Mouse (Mus musculus) spleen, adult 2 months (tissue): ENCODE data around the gene Wdr18. TPM values are rescaled to one million over a fixed set of nuclear protein-coding genes. Genes with fewer than 3 reads are reported as not detected.

Source experiments
- DNase-seq, 2 experiments: peaks; one replicate each; pipeline versions ENCODE4 v3.0.0 to v3.0.0-alpha.2; 2012 to 2021; ENCODE audit warnings: low spot score in 2 of 2, low read depth in 1 of 2
- H3K27ac ChIP-seq: fragments of 200-500 bp; 2 replicates; pipeline ENCODE4 v1.5.1; 2012; ENCODE audit warnings: low read length, inconsistent platforms; ENCODE audit not compliant: insufficient read depth
- H3K27me3 ChIP-seq: fragments of 200-500 bp; 2 replicates; pipeline ENCODE4 v1.6.1; 2012; ENCODE audit warnings: mild to moderate bottlenecking, moderate library complexity, low read length, inconsistent platforms; ENCODE audit not compliant: control insufficient read depth, insufficient read depth
- H3K36me3 ChIP-seq: fragments of 200-500 bp; 2 replicates; pipeline ENCODE4 v1.6.1; 2012; ENCODE audit warnings: mild to moderate bottlenecking, low read length, inconsistent platforms; ENCODE audit not compliant: control insufficient read depth, insufficient read depth
- H3K4me1 ChIP-seq: fragments of 200-500 bp; 2 replicates; pipeline ENCODE4 v1.6.1; 2011; ENCODE audit warnings: inconsistent platforms; ENCODE audit not compliant: control insufficient read depth, insufficient read depth, insufficient read length
- H3K4me3 ChIP-seq: fragments of 200-500 bp; 2 replicates; pipeline ENCODE4 v1.5.1; 2011; ENCODE audit warnings: mild to moderate bottlenecking, inconsistent platforms; ENCODE audit not compliant: insufficient read depth, insufficient read length; ENCODE audit errors: extremely low read depth
- CTCF ChIP-seq: fragments of 200-500 bp; IDR thresholded peaks from 2 replicates; pipeline ENCODE4 v1.5.1; 2011; ENCODE audit warnings: mild to moderate bottlenecking, inconsistent platforms; ENCODE audit not compliant: insufficient read depth, insufficient read length, insufficient replicate concordance; ENCODE audit errors: extremely low read depth
- POLR2A ChIP-seq: fragments of 200-500 bp; IDR thresholded peaks from 2 replicates; pipeline ENCODE4 v1.6.1; 2011; ENCODE audit warnings: low read depth, low read length, inconsistent platforms
- WGBS: fragments of 180-500 bp; shearing (Covaris S2); methylation state at CpG from one replicate; pipeline ENCODE4 v1.1.7; 2018; 5-methylcytosine and 5-hydroxymethylcytosine counted together
- polyA plus RNA-seq: library from polyadenylated mRNA; depleted of rRNA; stranded (reverse); fragments of >200 nt; gene quantifications from 2 replicates; pipeline ENCODE4 v1.2.3, GENCODE M21; 2012; rRNA removed

The Wdr18 gene
- polyA plus RNA-seq, 1 experiment, result 41.2 TPM

GRCm38 (mm10) chr10:80019471-80020131, 59.6 kb downstream of the Wdr18 start:
- H3K4me1 ChIP-seq, result peaks cover 38% of the 10 kb centered on the region; the same call in 1 of the 2 replicates
- H3K27ac ChIP-seq, result peak overlapping the region; percentile 92
- no peaks in the 10 kb centered on the region for H3K27me3 ChIP-seq
- DNase-seq, result no peak
- H3K36me3 ChIP-seq, result peaks cover 46% of the 10 kb centered on the region
- TF ChIP-seq CTCF, result no peak
- TF ChIP-seq POLR2A, result no peak
- peak overlapping the region; percentile 53 for H3K4me3 ChIP-seq
- WGBS, result 84% methylated on average over 20 of the region's 20 CpGs

Other genes starting within 250 kb of the Wdr18 start
- gene Hcn2, start 243.5 kb upstream of the Wdr18 start, polyA plus RNA-seq, result 0.77 and 1.5 TPM in 2 replicates
- 60.5 and 62.5 TPM in 2 replicates for gene Polrmt, start 213.6 kb upstream of the Wdr18 start, polyA plus RNA-seq
- gene Fgf22, start 205.1 kb upstream of the Wdr18 start, polyA plus RNA-seq, result not detected in 2 replicates
- gene Rnf126, start 193.2 kb upstream of the Wdr18 start, polyA plus RNA-seq, result 122 and 217 TPM in 2 replicates
- gene Fstl3, start 182.9 kb upstream of the Wdr18 start, polyA plus RNA-seq, result 5.8 and 10.9 TPM in 2 replicates
- 1.4 and 1.6 TPM in 2 replicates for gene Prss57, start 169.2 kb upstream of the Wdr18 start, polyA plus RNA-seq
- 9.2 and 14.6 TPM in 2 replicates for gene Palm, start 166.6 kb upstream of the Wdr18 start, polyA plus RNA-seq
- gene Misp, start 139.2 kb upstream of the Wdr18 start, polyA plus RNA-seq, result 0.07 and 0.18 TPM in 2 replicates
- gene Ptbp1, start 105.7 kb upstream of the Wdr18 start, polyA plus RNA-seq, result 251 and 315 TPM in 2 replicates
- 25.6 and 39.2 TPM in 2 replicates for gene Prtn3, start 85.7 kb upstream of the Wdr18 start, polyA plus RNA-seq
- 3.6 and 4.0 TPM in 2 replicates for gene Plppr3, start 85.5 kb upstream of the Wdr18 start, polyA plus RNA-seq
- 33.0 and 61.9 TPM in 2 replicates for gene Elane, start 73.9 kb upstream of the Wdr18 start, polyA plus RNA-seq
- 71.5 and 138 TPM in 2 replicates for gene Cfd, start 69.3 kb upstream of the Wdr18 start, polyA plus RNA-seq
- gene Med16, start 51.2 kb upstream of the Wdr18 start, polyA plus RNA-seq, result 46.4 and 73.7 TPM in 2 replicates
- not detected in 2 replicates for gene Gm26602, start 49.3 kb upstream of the Wdr18 start, polyA plus RNA-seq
- gene Kiss1r, start 43.2 kb upstream of the Wdr18 start, polyA plus RNA-seq, result 5.3 and 6.3 TPM in 2 replicates
- 117 and 150 TPM in 2 replicates for gene R3hdm4, start 38.9 kb upstream of the Wdr18 start, polyA plus RNA-seq
- gene Arid3a, start 33.1 kb upstream of the Wdr18 start, polyA plus RNA-seq, result 15.0 and 23.2 TPM in 2 replicates
- 0.12 and 0.16 TPM in 2 replicates for gene Grin3b, start 10.6 kb downstream of the Wdr18 start, polyA plus RNA-seq
- 266 and 371 TPM in 2 replicates for gene Tmem259, start 24.2 kb downstream of the Wdr18 start, polyA plus RNA-seq
- gene Cnn2, start 28.4 kb downstream of the Wdr18 start, polyA plus RNA-seq, result 297 and 409 TPM in 2 replicates
- gene Abca7, start 36.3 kb downstream of the Wdr18 start, polyA plus RNA-seq, result 50.4 and 64.5 TPM in 2 replicates
- 492 and 574 TPM in 2 replicates for gene Arhgap45, start 56.5 kb downstream of the Wdr18 start, polyA plus RNA-seq
- 139 and 182 TPM in 2 replicates for gene Polr2e, start 79.6 kb downstream of the Wdr18 start, polyA plus RNA-seq
- gene Gpx4, start 87.0 kb downstream of the Wdr18 start, polyA plus RNA-seq, result 238 and 259 TPM in 2 replicates
- 95.0 and 122 TPM in 2 replicates for gene Sbno2, start 145.4 kb downstream of the Wdr18 start, polyA plus RNA-seq
- gene Stk11, start 155.7 kb downstream of the Wdr18 start, polyA plus RNA-seq, result 120 and 144 TPM in 2 replicates
- gene Atp5d, start 178.5 kb downstream of the Wdr18 start, polyA plus RNA-seq, result 592 and 782 TPM in 2 replicates
- 11.9 and 13.4 TPM in 2 replicates for gene Cbarp, start 180.7 kb downstream of the Wdr18 start, polyA plus RNA-seq
- gene Midn, start 188.1 kb downstream of the Wdr18 start, polyA plus RNA-seq, result 128 and 157 TPM in 2 replicates
- 144 and 151 TPM in 2 replicates for gene Cirbp, start 205.8 kb downstream of the Wdr18 start, polyA plus RNA-seq
- 10.8 TPM in 2 replicates for gene 1600002K03Rik, start 212.8 kb downstream of the Wdr18 start, polyA plus RNA-seq
- 1.3 and 1.8 TPM in 2 replicates for gene Efna2, start 219.3 kb downstream of the Wdr18 start, polyA plus RNA-seq